Mouse (Mus musculus): Measurements from ENCODE around the gene Dcaf4.

Dcaf4 gene

GRCm38 (mm10) chr12:83555605-83556004 is 35.3 kb downstream of the Dcaf4 start:
- DNase-seq: no peak

GRCm38 (mm10) chr12:83558496-83558895 is 38.2 kb downstream of the Dcaf4 start:
- no peak for DNase-seq

GRCm38 (mm10) chr12:83560189-83560588 is 39.9 kb downstream of the Dcaf4 start:
- DNase-seq: no peak

GRCm38 (mm10) chr12:83562589-83562988 is 42.3 kb downstream of the Dcaf4 start:
- DNase-seq: no peak

GRCm38 (mm10) chr12:83569866-83570265 is 49.6 kb downstream of the Dcaf4 start:
- DNase-seq: no peak

- no peak for DNase-seq
These were observed 52.5 kb downstream of the Dcaf4 start for GRCm38 (mm10) chr12:83572717-83573116.

GRCm38 (mm10) chr12:83577445-83577844 is 57.2 kb downstream of the Dcaf4 start:
- no peak for DNase-seq

GRCm38 (mm10) chr12:83578356-83578755 is 58.1 kb downstream of the Dcaf4 start:
- DNase-seq: no peak

- DNase-seq: no peak
These were observed 58.8 kb downstream of the Dcaf4 start for GRCm38 (mm10) chr12:83578896-83579569.

- DNase-seq: no peak
These were observed 60.0 kb downstream of the Dcaf4 start for GRCm38 (mm10) chr12:83580283-83580682.

- DNase-seq: no peak
These were observed 61.8 kb downstream of the Dcaf4 start for GRCm38 (mm10) chr12:83582106-83582505.

GRCm38 (mm10) chr12:83582747-83583146 is 62.5 kb downstream of the Dcaf4 start:
- DNase-seq: no peak

- no peak for DNase-seq
These were observed 66.4 kb downstream of the Dcaf4 start for GRCm38 (mm10) chr12:83586628-83587027.
